Mouse (Mus musculus): ENCODE data around the gene Pgghg. TPM values are rescaled to one million over a fixed set of nuclear protein-coding genes. Genes with fewer than 3 reads are reported as not detected.

The Pgghg gene
- total RNA-seq, 2 experiments from 2014 or later = 7.8 to 8.7 TPM

DNA sequence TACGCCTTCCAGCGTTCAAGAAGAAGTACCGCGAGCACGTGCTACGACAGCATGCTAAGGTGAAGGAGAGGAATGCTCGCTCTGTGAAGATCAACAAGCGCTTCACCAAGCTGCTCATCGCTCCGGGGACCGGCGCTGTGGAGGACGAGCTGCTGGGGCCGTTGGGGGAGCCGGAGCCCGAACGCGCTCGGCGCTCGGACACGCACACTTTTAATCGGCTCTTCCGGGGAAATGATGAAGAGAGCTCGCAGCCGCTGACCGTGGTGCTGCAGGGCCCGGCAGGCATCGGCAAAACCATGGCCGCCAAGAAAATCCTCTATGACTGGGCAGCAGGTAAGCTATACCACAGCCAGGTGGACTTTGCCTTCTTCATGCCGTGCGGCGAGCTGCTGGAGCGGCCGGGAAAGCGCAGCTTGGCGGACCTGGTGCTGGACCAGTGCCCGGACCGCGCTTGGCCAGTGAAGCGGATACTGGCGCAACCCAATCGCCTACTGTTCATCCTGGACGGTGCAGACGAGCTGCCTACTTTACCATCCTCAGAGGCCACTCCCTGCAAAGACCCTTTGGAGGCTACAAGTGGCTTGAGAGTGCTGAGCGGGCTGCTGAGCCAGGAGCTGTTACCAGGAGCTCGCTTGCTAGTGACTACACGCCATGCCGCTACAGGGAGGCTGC, 18.7 kb upstream of the Pgghg start:
- peak; percentile 58 for ATAC-seq (ENCODE audit: poor library complexity, severe bottlenecking)

DNA sequence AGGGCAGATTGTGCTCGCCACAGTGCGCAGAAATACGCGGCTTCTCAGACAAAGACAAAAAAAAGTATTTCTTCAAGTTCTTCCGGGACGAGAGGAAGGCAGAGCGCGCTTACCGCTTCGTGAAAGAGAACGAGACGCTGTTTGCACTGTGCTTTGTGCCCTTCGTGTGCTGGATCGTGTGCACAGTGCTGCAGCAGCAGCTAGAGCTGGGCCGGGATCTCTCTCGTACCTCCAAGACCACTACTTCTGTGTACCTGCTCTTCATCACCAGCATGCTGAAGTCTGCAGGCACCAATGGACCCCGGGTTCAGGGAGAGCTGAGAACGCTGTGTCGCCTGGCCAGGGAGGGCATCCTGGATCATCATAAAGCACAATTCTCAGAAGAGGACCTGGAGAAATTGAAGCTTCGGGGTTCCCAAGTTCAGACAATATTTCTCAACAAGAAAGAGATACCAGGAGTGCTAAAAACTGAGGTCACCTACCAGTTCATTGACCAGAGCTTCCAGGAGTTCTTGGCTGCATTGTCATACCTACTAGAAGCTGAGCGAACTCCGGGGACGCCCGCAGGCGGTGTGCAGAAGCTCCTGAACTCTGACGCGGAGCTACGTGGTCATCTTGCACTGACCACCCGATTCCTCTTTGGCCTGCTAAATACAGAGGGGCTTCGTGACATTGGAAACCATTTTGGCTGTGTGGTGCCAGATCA, 18.0 kb upstream of the Pgghg start:
- ATAC-seq (ENCODE audit: poor library complexity, severe bottlenecking) = no peak

DNA sequence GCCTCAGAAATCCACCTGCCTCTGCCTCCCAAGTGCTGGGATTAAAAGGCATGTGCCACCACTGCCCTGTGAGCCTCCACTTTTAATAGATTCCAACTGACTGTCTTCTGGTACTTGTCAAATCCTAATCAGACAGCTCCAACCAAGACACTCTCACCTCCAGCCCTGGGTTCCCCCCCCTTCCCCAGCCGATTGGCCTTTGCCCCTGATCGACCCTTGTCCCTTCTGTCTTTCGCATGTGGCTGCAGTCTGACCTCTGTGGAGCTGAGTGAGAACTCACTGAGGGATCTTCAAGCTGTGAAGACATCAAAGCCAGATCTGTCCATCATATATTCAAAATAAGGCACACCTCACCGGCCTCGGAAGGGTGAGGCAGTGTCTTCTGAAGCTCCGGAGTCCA, 14.0 kb upstream of the Pgghg start:
- ATAC-seq (ENCODE audit: poor library complexity, severe bottlenecking) = no peak

DNA sequence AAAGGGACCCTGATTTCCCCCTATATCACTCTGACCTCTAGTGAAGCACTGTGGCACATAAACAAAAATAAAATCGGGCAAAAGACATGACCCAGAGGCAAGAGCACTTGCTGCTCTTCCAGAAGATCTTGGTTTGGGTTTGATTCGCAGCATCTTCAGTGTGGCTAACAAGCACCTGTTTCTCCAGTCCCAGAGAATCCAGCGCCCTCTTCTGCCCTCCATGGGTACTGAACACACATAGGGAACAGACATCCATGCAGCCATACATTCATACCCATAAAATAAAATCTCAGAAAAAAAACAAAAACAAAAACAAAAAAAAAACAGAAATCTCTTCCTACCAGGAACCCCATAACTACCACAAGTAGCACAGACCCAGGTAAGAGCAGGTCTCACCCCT, 2.8 kb upstream of the Pgghg start:
- no peak for ATAC-seq (ENCODE audit: poor library complexity, severe bottlenecking)

DNA sequence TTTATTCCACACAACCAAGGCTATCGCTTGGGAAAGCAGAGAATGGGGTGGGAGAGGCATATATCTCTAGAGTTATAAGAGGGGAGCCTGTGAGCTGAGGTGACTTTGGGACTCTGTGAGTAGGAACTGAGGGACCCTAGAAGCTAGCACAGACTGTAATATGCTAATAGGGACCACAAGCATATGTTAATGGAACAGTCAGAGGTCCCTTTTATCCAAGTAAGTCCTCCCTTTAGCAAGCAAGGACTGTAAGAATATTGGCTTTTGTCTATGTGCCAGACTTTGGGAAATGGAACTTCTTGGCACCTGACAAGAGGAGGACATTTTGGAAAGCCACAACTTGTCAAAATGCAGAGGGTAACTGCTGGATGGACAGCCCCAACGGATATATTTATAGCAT, 2.3 kb upstream of the Pgghg start:
- no peak for ATAC-seq (ENCODE audit: poor library complexity, severe bottlenecking)

DNA sequence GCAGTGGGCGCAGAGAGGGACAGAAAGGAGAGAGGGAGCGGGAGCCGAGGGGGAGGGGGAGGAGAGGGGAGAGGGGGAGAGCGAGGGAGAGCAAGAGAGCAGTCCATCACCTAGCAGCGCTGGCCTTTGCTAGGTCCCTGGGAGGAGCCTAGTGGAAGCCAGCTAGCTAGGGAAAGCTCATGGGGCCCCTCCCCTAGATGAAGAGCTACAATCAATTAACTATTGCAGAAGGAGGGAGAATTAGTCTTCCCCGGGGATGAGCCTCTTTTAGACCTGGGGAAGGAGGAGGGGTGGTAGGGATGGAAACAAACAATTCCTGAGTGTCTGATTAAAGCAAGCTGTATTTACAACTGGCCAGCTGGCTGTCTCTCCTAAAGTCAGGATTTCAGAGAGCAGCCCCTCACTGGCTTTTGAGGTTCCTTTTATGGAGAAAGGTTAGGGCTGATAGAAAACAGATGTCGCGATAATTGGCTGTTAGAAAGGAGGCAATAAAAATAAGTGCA, 1.5 kb upstream of the Pgghg start:
- ATAC-seq (ENCODE audit: poor library complexity, severe bottlenecking) = no peak

DNA sequence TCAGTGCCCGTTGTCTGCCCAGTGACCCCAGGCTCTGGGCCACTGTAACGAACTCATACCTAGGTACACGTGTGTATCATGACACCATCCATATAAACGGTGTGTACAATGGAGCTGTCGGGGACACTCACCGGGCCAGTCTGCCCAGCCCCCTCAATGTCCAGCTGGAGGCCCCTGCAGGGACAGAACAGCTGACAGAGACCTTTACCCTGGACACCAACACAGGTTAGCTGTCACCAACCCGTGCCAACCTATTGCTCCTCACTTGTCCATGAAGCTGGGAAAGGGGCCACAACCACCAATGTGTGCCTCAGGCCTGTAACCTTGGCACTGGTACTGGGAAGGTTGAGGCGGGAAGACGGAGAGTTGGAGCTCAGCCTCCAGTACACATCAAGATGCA, 1.1 kb downstream of the Pgghg start:
- no peak for ATAC-seq (ENCODE audit: poor library complexity, severe bottlenecking)

DNA sequence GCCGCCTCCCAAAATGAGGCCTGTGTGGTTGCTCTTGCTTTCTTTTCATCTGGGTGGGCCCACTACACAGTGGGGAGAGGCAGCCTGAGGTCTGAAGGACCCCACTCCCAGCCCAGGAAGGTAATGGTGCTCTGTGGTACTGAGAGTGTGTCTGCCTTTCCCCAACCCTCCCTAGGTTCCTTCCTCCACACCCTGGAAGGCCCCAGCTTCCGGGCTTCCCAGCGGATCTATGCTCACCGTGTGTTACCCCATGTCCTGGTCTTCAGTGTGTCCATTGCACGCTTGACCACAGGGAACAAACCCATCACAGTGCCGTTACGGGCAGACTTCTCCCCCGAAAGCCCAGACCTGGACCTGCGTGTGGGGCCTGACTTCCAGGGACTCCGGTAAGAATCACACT, 1.6 kb downstream of the Pgghg start:
- no peak for ATAC-seq (ENCODE audit: poor library complexity, severe bottlenecking)

DNA sequence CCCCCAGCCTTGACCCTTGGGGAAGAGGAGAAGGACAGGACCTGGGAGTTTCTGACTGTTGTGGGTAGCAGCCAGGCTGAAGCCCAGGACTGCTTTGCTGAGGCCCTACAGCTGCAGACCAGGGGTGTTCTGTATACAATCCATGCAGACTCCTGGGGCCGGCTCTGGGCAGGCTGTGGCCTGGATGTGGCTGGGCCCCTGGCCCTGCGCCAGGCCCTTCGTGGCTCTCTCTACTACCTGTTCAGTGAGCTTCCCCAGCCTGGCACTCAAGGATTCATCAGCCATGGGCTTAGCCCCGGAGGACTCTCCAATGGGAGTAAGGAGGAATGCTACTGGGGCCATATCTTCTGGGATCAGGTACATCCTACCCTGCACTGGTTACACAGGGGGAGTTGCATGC, 2.2 kb downstream of the Pgghg start:
- ATAC-seq (ENCODE audit: poor library complexity, severe bottlenecking) = no peak

DNA sequence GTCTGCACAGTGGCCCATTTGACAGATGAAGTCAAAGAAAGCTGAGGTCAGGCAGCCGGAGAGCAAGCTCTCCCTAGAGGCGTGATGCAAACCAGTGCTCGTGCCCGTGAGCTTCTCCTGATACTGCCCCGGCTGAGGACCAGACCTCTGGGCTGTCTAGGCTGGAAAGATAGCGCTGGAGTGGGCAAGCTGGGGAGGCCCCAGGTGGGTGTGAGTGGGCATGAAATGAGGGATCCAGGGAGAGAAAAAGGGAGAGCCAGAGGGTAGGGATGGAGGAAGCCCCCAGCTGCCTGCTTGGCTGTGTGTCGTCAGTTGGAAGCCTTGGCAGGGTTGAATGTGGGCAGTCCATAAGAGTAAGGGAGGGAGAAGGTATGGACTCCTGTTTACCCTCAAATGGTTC, 3.0 kb downstream of the Pgghg start:
- ATAC-seq (ENCODE audit: poor library complexity, severe bottlenecking) = no peak

DNA sequence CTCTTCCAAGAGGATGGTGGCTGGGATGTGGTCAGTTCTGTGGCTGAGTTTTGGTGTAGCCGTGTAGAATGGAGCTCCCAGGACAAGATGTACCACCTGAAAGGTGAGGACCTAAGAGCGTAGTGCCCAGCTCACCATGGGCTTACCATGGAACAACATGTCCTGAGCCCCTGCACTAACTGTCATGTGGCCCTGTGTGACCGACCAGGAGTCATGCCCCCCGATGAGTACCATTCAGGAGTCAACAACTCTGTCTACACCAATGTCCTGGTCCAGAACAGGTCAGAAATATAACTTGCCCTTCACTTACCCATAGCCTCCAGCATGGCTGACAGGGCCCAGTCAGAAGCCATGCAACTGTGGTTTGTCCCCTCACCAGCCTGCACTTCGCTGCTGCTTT, 4.1 kb downstream of the Pgghg start:
- no peak for ATAC-seq (ENCODE audit: poor library complexity, severe bottlenecking)

DNA sequence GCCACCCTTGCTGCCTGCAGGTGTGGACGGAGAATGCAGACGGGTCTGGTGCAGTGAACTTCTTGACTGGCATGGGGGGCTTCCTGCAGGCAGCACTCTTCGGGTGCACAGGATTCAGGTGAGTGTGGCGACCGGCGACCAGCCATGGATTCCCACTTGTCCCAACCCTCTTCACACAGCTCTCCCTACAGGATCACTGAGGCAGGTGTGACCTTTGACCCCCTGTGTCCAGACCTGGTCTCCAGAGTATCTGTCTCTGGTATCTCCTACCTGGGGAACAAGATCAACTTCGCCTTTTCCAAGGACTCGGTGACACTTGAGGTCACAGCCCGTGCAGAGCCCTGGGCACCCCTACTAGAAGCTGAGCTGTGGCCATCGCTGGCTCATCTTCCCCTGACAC, 5.1 kb downstream of the Pgghg start:
- ATAC-seq (ENCODE audit: poor library complexity, severe bottlenecking) = no peak

DNA sequence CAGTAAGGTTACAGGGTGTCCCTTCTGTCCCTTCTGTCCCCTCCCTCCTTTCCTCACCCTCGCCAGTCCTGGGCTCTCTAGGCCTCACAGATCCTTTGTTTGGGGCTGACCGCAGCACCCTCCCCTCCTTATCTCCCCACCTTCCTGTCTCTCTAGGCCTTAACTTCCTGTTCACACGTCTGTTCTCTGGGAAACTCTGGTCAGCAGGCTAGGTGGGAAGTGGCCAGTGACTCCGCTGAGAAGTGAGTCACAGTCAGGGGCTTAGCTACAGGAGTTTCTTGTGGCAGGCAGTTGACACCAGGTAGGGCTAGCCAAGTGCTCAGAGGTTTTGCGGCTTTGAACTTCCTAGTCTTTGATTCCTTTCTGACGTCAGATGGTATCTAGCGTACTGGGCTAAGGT, 5.8 kb downstream of the Pgghg start:
- peak; percentile 79 for ATAC-seq (ENCODE audit: poor library complexity, severe bottlenecking)

DNA sequence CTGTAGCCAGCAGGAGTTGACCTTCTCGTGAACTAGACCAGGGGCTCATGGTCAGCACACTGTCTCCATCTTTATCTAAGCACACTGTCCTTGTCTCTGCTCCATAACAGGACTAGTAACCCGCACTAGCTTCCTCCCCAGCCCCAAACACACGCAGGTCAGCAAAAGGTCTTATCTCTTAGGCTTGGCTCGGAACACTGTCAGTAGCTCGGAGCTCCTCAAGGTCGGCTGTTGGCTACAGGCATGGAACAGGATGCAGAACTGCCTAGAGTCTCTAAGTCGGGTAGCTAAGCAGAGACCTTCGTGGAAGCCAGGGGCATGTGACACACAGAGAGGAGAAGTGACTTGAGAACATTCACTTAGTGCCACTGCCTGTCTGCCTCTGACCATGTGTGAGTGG, 7.0 kb downstream of the Pgghg start:
- no peak for ATAC-seq (ENCODE audit: poor library complexity, severe bottlenecking)

DNA sequence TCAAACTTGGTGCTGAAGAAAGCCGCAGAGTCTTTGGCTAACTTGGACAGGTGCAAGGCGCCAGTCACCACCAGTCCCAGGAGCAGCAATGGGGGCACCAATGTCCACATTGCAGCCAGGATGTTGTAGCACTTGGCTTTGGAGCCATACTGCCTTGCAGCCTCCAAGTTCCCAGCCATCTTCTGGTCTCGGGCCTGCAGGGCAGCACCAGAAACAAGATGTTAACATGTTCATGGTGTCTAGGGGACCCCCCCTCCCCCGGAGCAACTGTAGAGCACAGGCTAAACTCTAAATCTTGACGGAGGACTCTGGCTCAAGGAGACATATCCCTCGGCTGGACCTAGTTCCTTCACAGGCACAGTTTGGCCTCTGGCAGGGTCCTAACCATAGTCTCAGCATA, 8.1 kb downstream of the Pgghg start:
- no peak for ATAC-seq (ENCODE audit: poor library complexity, severe bottlenecking)

DNA sequence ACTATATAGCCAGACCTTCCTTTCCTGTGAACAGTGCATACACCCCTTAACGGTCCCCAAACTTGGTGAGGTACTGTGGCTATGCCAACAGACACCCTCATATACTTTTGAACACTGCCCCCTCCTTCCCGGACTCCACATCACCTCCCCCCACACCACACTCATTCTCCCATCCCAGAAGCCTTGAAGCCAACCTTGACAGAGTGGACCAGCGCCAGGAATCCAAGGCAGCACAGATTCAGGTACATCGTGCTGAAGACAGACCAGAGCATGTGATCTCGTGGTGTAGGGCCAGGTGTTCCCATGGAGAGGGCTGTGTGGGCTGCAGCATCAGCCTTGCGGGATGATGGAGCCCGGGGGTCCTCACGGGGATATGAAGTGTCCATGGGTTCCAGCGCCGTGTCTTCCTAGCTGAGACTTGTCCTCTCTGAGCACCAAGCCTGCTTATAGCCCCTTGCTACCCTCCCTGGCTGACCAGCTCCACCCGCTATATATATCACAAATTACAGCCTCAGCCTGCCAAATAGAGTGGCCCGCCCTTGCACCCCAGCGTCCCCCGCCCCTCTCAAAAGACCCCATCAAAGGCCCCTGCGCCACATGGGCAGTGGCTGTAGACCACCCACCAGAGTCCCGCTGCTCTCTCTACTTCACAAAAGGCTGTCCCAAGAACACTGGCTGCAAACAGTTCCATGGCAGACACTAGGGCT, 8.8 kb downstream of the Pgghg start, which contains the start of gene Ifitm5:
Ifitm5 (minus strand) TSS at position 468 of the 707 bp plus-strand sequence.
- no peak for ATAC-seq (ENCODE audit: poor library complexity, severe bottlenecking)

DNA sequence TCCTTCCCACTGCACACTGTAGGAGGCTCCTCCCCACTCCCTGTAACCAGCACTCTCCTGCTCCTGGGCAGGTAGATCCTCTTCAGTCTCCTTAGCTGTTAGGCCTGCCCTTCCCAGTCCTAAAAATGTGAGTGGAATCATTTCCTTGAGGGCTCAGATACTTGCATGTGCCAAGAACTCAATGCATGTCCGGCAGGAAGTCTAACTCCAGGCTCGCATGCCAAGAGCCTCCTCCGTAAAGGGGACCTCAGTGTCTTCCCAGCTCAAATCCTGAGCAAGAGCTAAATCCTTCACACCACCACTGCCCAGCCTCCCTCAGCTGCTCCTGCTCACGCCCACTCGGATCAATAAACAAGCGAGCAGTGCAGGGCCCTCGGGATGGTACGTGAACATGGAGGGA, 9.9 kb downstream of the Pgghg start:
- no peak for ATAC-seq (ENCODE audit: poor library complexity, severe bottlenecking)

DNA sequence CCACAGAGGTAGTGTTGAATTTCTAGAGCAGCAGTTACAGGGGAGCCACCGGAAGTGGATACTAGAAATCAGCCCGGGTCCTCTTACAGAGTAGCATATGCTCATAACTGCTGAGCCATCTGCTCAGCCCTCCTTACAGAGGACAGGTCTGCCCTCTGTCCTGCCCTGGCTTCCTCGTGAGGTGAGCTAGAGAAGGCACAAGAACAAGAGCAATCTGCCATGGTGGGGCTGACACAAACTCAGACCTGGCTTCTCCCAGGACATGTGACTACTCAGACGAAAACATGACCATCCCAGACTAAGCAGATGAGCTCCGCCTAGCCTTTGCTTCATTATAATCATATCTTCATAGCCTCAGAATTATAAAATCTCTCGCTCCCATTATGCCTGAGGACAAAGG, 10.6 kb downstream of the Pgghg start:
- no peak for ATAC-seq (ENCODE audit: poor library complexity, severe bottlenecking)

DNA sequence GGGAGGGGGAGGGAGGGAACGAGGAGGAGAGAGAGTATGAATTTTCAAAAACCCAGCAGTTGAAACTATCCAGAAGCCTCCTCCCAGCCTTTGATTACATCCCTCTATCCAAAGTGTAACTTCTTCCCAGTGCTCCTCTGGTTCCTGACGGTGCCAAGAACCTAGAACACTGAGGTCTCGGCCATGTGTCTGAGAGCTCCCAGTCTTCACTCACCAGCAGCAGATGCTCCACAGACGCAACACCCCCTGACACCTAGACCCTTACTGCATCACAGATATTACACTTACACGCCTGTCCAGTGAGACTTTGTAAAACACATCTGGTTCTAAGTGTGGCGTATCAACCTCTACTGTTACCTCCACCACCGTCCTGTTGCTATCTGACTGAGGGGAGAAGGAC, 11.2 kb downstream of the Pgghg start:
- no peak for ATAC-seq (ENCODE audit: poor library complexity, severe bottlenecking)

DNA sequence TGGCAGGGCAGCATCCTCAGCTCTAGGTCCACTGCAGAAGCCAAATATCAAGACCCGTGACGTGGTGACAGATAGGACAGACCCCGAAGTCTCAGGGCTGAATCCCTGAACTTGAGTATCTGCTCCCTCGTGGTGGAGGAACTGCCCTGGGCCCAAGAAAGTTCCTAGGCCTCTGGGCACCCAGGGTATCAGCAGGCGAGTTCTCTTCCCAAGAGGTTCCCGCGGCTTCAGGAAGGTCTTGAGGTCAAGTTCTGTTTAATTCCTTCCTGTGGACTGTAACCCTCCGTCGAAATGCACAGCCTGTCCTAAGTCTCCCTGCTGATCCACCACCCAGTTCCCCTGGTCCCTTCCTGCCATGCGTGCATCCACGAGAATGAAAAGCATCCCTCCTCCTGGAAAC, 11.9 kb downstream of the Pgghg start:
- no peak for ATAC-seq (ENCODE audit: poor library complexity, severe bottlenecking)

DNA sequence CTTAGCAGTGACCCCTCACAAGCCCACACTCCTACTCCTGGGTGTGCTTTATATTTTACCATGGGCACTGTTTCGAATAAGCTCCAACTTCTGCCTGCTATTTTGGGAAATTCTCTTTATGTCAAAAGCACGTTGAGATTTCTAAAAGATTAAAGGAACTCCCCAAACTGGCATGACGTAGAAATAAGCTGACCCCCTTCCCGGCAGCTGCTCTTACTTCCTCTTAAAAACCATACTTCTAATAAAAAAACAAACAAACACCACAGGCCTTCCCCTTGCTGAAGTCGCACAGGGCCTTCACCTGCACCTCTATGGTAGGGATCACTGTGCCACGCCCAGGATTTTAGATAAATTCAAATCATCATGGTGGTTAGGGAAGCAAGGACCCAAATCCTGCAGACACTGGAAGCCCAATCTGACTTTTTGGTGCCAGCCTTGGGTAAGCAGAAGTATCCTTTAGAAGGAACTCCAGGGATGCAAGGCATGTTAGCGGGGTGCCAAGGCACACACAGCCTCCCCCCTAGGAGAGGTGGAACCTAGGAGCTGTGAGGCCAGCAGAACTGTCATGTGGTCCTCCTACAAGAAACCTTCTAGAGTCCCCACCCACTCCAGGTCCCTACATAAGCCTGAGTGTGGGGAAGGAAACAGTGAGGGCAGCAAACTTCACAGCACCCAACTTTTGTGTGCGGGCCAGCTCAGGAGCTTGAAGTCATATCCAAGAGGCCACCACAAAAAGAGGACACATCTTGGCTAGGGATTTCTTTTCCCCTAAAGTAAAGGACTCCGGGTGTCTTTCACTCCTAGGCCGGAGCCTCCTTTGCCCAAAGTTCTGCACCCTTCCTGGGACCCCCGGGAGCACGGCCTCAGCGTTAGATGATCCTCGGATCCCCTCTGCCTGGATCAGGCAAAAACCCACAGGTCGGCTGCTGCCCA, 12.9 kb downstream of the Pgghg start:
- ATAC-seq (ENCODE audit: poor library complexity, severe bottlenecking) = peak; percentile 67
